Mouse (Mus musculus): Measurements from ENCODE around the gene Zdhhc20.

GRCm38 (mm10) chr14:57810886-57811285, 79.2 kb downstream of the Zdhhc20 start:
- TF ChIP-seq POLR2A (IDR thresholded peaks at IDR 0.05; ENCODE audit: borderline replicate concordance, insufficient read depth, low read length) (no peak), CTCF (IDR thresholded peaks at IDR 0.05; ENCODE audit: borderline replicate concordance, insufficient read depth, low read depth, low read length) (no peak)
